Mouse (Mus musculus) retina, postnatal 1 day (tissue): Measurements from ENCODE around the gene C9.

Experiments used
- DNase-seq: peaks from one replicate; pipeline ENCODE4 v3.0.0-alpha.2; 2012

Gene C9

DNA sequence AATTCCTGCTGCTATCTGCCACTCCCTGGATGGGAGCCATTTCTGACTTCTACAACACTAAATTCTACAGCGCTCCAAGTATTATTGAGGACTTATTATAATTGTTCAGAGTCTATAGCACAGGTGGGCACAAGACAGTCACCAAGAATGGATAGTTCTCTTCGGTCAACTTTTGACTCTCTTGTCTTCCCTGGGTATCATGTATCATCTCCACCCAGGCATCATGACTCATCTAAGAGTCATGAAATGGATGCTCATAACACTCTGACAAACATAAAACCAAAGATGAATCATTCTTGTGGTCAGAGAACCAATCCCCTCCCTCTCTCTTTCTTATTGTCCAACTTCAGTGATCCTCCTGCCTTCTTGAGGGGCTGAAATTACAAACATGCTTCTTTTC, 47.3 kb downstream of the C9 start:
- no peak for DNase-seq

DNA sequence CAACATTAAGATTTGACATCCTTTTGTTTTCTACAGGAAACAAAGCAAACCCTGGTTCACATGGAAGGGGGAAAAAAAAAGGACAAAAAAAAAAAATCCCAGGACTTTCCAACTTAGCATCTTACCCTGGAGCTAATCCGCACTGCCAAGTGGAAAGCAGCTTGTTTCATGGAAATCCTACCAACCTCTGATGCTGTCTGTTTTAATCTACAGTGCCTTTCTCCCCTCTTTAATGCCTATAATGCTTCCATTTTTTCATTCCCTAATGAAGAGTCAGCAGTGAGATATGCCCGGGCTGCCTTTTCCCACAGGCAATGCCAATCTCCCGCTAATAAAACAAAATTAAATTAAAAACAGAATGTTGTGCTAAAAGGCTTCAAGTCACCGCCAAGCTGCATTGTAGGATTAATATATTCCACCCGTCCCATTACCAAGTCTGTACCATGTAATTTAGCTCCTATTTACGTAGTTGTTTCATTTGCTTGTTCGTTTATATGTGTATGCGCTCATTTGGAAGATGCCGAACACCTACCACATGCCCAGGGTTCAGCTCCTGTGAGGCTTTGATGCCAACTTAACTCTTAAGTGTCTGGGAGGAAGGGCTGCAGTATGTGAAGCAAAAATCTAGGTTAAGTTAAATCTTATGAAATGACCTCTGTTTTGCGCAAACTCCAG, 53.4 kb downstream of the C9 start:
- DNase-seq = no peak

DNA sequence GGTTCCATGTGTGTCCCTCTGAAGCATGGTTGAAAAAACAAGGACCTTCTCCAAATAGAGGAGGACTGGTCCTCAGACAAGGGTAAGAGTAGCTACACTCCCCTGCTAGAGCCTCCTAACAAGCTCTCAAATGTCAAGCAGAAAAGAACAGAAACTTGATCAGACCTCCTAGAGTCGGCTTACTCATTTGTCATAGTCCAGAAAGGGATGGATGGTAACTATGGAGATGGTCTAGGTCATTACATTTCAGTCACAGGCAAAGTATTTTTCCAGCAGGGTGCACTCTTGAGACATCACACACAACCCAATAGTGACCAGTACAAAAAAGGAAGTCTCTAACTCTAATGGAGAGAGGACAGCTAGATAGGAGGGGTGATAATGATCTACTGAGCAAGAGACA, 55.7 kb downstream of the C9 start:
- DNase-seq = no peak

- no peak for DNase-seq
Observed at GRCm38 (mm10) chr15:6517525-6517924, 72.4 kb downstream of the C9 start.

DNA sequence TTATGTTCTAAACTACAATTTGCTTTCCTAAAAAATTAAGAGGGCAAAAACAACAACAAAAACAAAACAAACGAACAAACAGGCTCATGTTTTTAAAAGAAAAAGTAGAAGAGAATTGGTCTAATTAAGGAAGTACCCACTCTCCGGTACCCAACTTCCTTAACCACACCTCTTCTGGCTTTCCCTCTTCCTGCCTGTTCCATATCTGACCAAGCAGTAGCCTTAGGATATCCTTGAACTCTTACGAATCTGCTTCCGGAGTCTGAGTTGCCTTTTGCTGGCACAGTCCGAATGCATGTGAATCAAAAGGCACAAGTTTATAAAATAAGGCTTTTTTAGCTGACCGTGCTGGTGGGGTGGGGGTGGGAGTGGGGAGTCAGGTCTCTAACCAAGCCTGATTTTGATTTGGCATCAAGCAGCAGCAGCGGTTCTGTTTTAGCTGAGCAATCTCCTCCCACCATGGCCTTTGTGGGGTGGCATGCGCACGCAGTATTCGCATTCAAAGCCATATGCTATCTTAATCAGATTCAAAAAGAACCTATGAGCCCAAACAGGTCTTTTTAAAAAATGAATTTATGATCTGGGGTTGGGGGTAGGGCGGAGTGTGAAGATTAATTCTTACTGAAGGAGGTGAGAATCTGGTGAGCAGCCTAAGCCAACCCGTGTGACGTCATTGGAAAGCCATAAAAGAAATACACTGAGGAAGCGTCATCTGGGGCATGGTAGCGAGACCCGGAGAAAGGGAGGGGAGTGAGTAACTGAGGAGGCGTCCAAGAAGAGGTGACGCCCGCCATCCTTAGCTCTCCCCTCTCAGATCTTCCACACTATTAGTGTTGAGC, 74.5 kb downstream of the C9 start:
- DNase-seq = no peak

DNA sequence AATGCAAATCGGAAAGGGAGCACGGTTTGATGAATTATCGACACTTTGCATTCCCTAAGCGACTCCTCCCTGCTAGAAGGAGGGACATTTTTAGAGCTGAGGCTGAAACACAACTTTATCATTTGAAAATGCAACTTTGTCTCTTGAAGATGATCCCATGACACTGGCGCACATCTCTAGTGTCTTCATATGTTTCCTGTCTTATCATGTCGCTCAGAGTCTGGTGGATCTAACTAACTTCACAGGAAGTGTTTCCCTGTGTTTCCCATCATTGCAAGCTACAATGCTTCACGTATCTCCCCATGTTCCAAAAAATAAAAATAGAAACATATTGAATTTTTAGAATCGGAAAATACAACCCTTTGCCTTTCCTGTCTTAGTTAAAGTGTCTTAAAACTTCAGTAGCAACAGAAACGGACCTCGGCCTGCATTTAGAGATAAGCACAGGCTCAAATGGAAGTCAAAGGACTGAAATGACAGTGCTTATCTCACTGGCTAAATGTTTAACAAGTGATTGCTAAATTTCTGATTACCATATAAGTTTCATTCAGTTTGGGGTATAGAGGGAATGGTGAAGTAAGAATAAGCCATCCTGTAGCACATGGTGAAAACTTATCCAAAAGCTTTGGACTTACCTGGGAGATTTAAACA, 75.5 kb downstream of the C9 start:
- no peak for DNase-seq

- DNase-seq = no peak
Observed at GRCm38 (mm10) chr15:6522653-6523167, 77.6 kb downstream of the C9 start, which contains the start of gene Fyb. Gene Fyb, plus strand, starts transcription at chr15:6522853.

- DNase-seq = no peak
Observed at GRCm38 (mm10) chr15:6524801-6525200, 79.7 kb downstream of the C9 start.

DNA sequence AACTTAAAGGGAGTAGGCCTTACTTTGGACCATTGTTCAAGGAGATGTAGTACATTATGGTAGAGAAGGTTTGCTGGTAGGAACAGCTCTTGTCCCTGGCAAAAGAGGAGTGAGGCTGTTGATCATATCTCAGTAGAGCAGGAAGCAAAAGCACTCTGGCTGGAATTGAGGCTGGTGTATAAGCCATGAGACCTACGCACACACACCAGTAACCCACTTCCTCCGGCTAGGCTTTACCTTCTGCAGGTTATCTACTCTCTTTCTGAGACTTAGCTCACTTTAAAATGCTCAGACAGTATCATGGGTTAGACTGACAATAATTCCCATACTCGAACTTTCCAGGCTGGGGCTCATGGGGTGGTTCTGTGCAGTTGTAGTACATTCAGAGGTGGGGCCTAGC, 80.3 kb downstream of the C9 start:
- DNase-seq = no peak

DNA sequence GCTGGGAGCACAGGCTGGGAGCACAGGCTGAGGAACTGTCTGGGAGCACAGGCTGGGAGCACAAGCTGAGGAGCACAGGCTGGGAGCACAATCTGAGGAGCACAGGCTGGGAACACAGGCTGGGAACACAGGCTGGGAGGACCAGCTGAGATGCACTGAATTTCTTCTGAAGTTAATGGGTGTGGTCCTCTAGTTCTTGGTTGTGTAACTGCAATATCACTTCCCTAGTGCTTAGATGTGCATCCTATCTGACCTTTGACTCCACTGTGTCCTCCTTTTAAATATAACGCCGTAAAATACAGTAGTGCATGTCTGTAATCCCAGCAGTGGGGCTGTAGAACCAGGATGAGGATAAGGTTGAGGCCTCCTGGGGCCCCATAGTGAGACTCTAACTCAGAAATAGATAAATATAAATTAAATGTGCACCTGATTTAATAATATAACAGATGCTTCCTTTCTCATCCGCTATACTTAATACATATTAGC, 88.8 kb downstream of the C9 start:
- DNase-seq = peak; percentile 5

GRCm38 (mm10) chr15:6534592-6534991, 89.5 kb downstream of the C9 start:
- no peak for DNase-seq

DNA sequence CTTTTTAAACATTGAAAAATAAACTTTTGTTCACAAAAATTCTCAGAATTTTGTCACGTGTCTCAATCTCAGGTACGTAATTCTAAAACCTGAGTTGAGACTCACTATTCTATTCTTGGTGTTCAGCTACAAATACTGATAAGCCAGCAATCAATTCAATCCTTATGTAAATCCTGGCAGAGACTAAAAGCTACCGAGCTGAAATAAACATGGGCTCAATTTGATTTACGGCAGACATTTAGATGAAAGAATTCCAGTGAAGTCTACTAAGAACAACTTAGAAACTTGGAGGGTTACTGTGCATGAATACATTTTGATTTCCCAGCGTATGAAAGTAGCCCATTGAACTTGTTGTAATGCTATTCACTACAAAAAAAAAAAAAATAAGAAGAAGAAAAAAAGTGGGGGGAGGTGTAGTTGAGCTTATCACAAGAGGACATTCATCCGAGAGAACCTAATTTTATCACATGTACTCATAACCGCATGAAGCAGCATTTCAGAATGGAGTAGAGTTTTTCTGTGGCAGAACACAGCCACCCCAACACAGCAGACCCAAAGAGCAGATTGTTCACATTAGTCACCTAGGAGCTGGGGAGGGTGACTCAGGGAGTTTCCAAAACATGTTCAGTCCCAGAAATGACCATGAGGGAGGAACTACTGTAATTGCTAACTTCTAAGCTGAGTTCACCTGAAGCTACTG, 94.7 kb downstream of the C9 start:
- no peak for DNase-seq
